Mouse (Mus musculus): ENCODE data around the gene Fbxo47.

The Fbxo47 gene

GRCm38 (mm10) chr11:97883918-97884600, at the start of gene Fbxo47:
Fbxo47 (minus strand) TSS chr11:97884154.
- peak; percentile 92 for DNase-seq

GRCm38 (mm10) chr11:97933553-97933952, 49.6 kb upstream of the Fbxo47 start:
- DNase-seq = no peak

- DNase-seq = no peak
Measured at GRCm38 (mm10) chr11:97928905-97929304, 45.0 kb upstream of the Fbxo47 start.

- DNase-seq = no peak
Measured at GRCm38 (mm10) chr11:97924217-97924616, 40.3 kb upstream of the Fbxo47 start.

GRCm38 (mm10) chr11:97923639-97924038, 39.7 kb upstream of the Fbxo47 start:
- no peak for DNase-seq

GRCm38 (mm10) chr11:97915974-97916503, 32.1 kb upstream of the Fbxo47 start:
- DNase-seq = no peak

GRCm38 (mm10) chr11:97915471-97915870, 31.5 kb upstream of the Fbxo47 start:
- DNase-seq = no peak

GRCm38 (mm10) chr11:97913111-97913510, 29.2 kb upstream of the Fbxo47 start:
- DNase-seq = no peak

- DNase-seq = no peak
Measured at GRCm38 (mm10) chr11:97908634-97909348, 24.8 kb upstream of the Fbxo47 start.

GRCm38 (mm10) chr11:97907935-97908334, 24.0 kb upstream of the Fbxo47 start:
- DNase-seq = no peak

- DNase-seq = no peak
Measured at GRCm38 (mm10) chr11:97906905-97907304, 23.0 kb upstream of the Fbxo47 start.

GRCm38 (mm10) chr11:97905941-97906340, 22.0 kb upstream of the Fbxo47 start:
- DNase-seq = no peak

- DNase-seq = no peak
Measured at GRCm38 (mm10) chr11:97905540-97905939, 21.6 kb upstream of the Fbxo47 start.

- no peak for DNase-seq
Measured at GRCm38 (mm10) chr11:97904801-97905200, 20.8 kb upstream of the Fbxo47 start.

- DNase-seq = no peak
Measured at GRCm38 (mm10) chr11:97901806-97902205, 17.9 kb upstream of the Fbxo47 start.

- peak; percentile 92 for DNase-seq
Measured at GRCm38 (mm10) chr11:97899822-97900221, 15.9 kb upstream of the Fbxo47 start.

GRCm38 (mm10) chr11:97897568-97898185, 13.7 kb upstream of the Fbxo47 start:
- no peak for DNase-seq

- DNase-seq = no peak
Measured at GRCm38 (mm10) chr11:97896655-97897054, 12.7 kb upstream of the Fbxo47 start.

GRCm38 (mm10) chr11:97891821-97892220, 7.9 kb upstream of the Fbxo47 start:
- DNase-seq = no peak

GRCm38 (mm10) chr11:97885296-97885915, 1.5 kb upstream of the Fbxo47 start:
- DNase-seq = no peak

- no peak for DNase-seq
Measured at GRCm38 (mm10) chr11:97884601-97885185, 739 bp upstream of the Fbxo47 start.

GRCm38 (mm10) chr11:97883542-97883917, 424 bp downstream of the Fbxo47 start:
- peak; percentile 51 for DNase-seq

GRCm38 (mm10) chr11:97880362-97880761, 3.6 kb downstream of the Fbxo47 start:
- DNase-seq = no peak

Measured in right cerebral cortex, postnatal 4 days (tissue).